Mouse (Mus musculus) small intestine, adult 2 months (tissue): Measurements from ENCODE around the gene OR5BS1P.

Experiments used
- CTCF ChIP-seq: fragments of 200-500 bp; IDR thresholded peaks from 2 replicates; pipeline ENCODE4 v1.5.1; 2012; ENCODE audit warnings: low read depth, mild to moderate bottlenecking, control low read depth, inconsistent platforms, low read length, moderate library complexity, mixed read lengths; ENCODE audit not compliant: insufficient replicate concordance, insufficient read length; ENCODE audit errors: extremely low read depth
- POLR2A ChIP-seq: fragments of 200-500 bp; IDR thresholded peaks from 2 replicates; pipeline ENCODE4 v1.6.1; 2012; ENCODE audit warnings: low read depth, mild to moderate bottlenecking, control low read depth, inconsistent platforms, low read length, moderate library complexity

GRCm38 (mm10) chr15:98526057-98526456 is 56.4 kb downstream of the OR5BS1P start:
- TF ChIP-seq CTCF (no peak), POLR2A (no peak)
